Comparison of ENCODE assay signal across 35 mouse cellular contexts in the genomic region with DNA sequence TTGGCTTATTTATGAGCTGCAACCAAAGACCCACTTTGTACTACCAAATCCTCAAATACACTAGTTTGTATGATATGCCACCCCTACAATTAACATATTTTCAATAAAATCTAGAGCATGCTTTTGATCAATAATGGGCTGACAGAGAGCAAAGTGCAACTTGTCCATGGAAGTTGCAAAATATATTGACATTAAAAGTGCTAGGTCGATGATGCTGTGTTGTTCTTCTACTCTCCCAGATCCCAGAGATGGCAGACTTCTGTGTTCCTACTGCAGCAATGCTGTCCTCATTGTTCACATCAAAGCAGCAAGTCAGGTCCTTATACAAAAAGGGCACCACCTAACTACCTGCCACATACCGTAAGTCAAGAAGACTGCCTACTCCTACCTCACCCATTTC.
"Had no signal": no experiment of that assay in that cellular context is flagged by ENCODE, and none has a peak within 500 bp of the region (broad histone marks: within the 10 kb centered on the region; RNA-seq: fewer than 3 reads in every experiment).

No protein-coding gene starts in this region.

- H3K9ac ChIP-seq: heart, embryonic 12.5 days; heart, embryonic 13.5 days; heart, embryonic 15.5 days; hindbrain, embryonic 12.5 days; hindbrain, embryonic 13.5 days; hindbrain, embryonic 14.5 days; hindbrain, embryonic 15.5 days; intestine, embryonic 15.5 days; kidney, embryonic 15.5 days had no signal

- H3K9me3 ChIP-seq: heart, embryonic 10.5 days; heart, embryonic 12.5 days; heart, embryonic 13.5 days; heart, embryonic 15.5 days; hindbrain, embryonic 10.5 days; hindbrain, embryonic 12.5 days; hindbrain, embryonic 13.5 days; hindbrain, embryonic 15.5 days; intestine, embryonic 15.5 days; kidney, embryonic 15.5 days had no signal

- H3K27ac ChIP-seq: heart, embryonic 10.5 days; heart, embryonic 13.5 days; heart, embryonic 15.5 days; hindbrain, embryonic 10.5 days; hindbrain, embryonic 12.5 days; hindbrain, embryonic 13.5 days; hindbrain, embryonic 14.5 days; hindbrain, embryonic 15.5 days; hindbrain, postnatal 0 days; intestine, embryonic 15.5 days; kidney, embryonic 15.5 days; kidney, postnatal 0 days; layer of hippocampus, adult 2 months had no signal

- H3K4me1 ChIP-seq: heart, embryonic 10.5 days; heart, embryonic 12.5 days; heart, embryonic 13.5 days; heart, embryonic 15.5 days; hindbrain, embryonic 10.5 days; hindbrain, embryonic 12.5 days; hindbrain, embryonic 13.5 days; hindbrain, embryonic 15.5 days; intestine, embryonic 15.5 days; kidney, embryonic 15.5 days had no signal

- ATAC-seq: hindbrain, embryonic 16.5 days; hindbrain, postnatal 0 days; inflammation-experienced regulatory T-cells, adult 6 months; intestine, embryonic 15.5 days; intestine, embryonic 16.5 days; intestine, postnatal 0 days had no signal

- DNase-seq: heart, postnatal 10 days; heart, postnatal 14 days; heart, postnatal 36 days; heart, postnatal 4 days; kidney, adult 11 months; kidney, adult 18-20 months; kidney, adult 2 months; kidney, adult 8-10 months; kidney, adult 9 months; kidney, postnatal 10 days; kidney, postnatal 14 days; kidney, postnatal 25 days; kidney, postnatal 36 days; kidney, postnatal 4 days; layer of hippocampus, adult 9-11 months; layer of hippocampus, postnatal 36 days had no signal

- H3K27me3 ChIP-seq: heart, embryonic 12.5 days; heart, embryonic 13.5 days; heart, embryonic 15.5 days; hindbrain, embryonic 12.5 days; hindbrain, embryonic 13.5 days; hindbrain, embryonic 15.5 days; intestine, embryonic 15.5 days; kidney, embryonic 15.5 days had no signal

- H3K36me3 ChIP-seq: heart, embryonic 10.5 days; heart, embryonic 12.5 days; heart, embryonic 13.5 days; heart, embryonic 15.5 days; hindbrain, embryonic 10.5 days; hindbrain, embryonic 12.5 days; hindbrain, embryonic 13.5 days; hindbrain, embryonic 15.5 days; intestine, embryonic 15.5 days; kidney, embryonic 15.5 days had no signal

- H3K4me2 ChIP-seq: heart, embryonic 11.5 days; heart, embryonic 12.5 days; heart, embryonic 13.5 days; heart, embryonic 15.5 days; hindbrain, embryonic 12.5 days; hindbrain, embryonic 13.5 days; hindbrain, embryonic 14.5 days; hindbrain, embryonic 15.5 days; intestine, embryonic 15.5 days; kidney, embryonic 15.5 days had no signal

- H3K4me3 ChIP-seq: heart, embryonic 10.5 days; heart, embryonic 12.5 days; heart, embryonic 13.5 days; heart, embryonic 15.5 days; hindbrain, embryonic 10.5 days; hindbrain, embryonic 12.5 days; hindbrain, embryonic 13.5 days; hindbrain, embryonic 15.5 days; intestine, embryonic 15.5 days; kidney, embryonic 15.5 days; layer of hippocampus, adult 2 months had no signal
